Mouse (Mus musculus) bone marrow macrophage, adult 2 months (primary cell): ENCODE measurements around the gene Gk5.

Source experiments
- CTCF ChIP-seq: IDR thresholded peaks from 2 replicates; pipeline ENCODE4 v1.5.1; 2012; ENCODE audit warnings: low read depth, mild to moderate bottlenecking, low read length, moderate library complexity
- POLR2A ChIP-seq: IDR thresholded peaks from 2 replicates; pipeline ENCODE4 v1.6.1; 2012; ENCODE audit warnings: mild to moderate bottlenecking, low read depth, low read length, borderline replicate concordance

GRCm38 (mm10) chr9:96223302-96223701, 104.1 kb downstream of the Gk5 start:
- TF ChIP-seq CTCF (no peak), POLR2A (no peak)
